Comparison of ENCODE assay signal across 7 mouse cellular contexts in the genomic region with DNA sequence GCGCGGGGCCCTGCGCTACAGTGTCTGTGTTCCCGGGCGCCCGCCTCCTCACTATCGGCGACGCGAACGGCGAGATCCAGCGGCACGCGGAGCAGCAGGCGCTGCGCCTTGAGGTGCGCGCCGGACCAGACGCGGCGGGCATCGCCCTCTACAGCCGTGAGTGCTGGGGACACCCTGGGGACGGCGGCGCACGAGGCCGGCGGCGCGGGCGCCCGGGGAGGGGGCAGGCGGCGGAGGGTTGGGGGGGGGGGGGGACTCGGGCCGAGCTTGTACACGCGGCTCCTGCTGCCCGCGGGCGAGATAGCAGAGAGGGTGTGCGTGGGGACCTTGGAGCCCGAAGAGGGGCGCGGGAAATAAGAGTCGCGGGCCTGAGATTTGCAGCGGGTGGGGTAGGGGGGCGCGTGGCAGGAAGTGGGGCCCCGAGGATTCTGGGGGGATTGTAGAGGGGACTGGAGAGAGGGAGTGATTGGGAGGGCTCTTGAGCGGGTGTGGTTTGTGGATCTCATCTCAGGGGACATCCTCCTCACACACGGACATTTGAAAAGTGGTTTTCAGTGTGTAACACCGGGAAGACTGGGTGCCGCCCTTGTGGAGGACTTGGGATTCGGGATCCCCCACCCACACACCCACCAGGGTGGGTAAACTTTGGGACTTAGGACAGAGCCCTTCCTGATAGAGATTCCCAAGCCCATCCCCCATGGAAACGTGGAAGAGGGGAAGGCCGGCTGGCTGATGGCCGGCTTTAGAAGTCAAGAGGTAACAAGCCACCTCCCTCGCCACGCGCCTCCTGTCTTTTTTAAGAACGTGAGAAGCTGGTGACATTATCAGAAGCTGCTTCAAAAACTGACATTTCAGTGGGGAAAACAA. TPM values are rescaled to one million over a fixed set of nuclear protein-coding genes. Genes with fewer than 3 reads are reported as not detected.
DNase-seq lines count a peak whose midpoint lies in the region; ATAC-seq and TF ChIP-seq lines count a peak whose summit lies in the region.

No protein-coding gene starts in this region.

- peak overlapping the region; percentile 76 for H3K4me3 ChIP-seq in forebrain, embryonic 13.5 days
- H3K4me3 ChIP-seq in lung, postnatal 0 days (ENCODE audit: low read depth, low read length) = peak overlapping the region; percentile 64

- H3K9me3 ChIP-seq in forebrain, embryonic 13.5 days (replicated peaks) = no peaks in the 10 kb centered on the region
- no peaks in the 10 kb centered on the region for H3K9me3 ChIP-seq in lung, postnatal 0 days (ENCODE audit: low read length)

- ATAC-seq in forebrain, embryonic 13.5 days = peak; percentile 25
- ATAC-seq in lung, postnatal 0 days = peak; percentile 13

- intact Hi-C loops in heart, postnatal 25 days (cut with DNase I) = loop anchor here (5.0 kb wide), 1 partner anchor 45 kb away; the partner anchor contains the start of genes Timm29 and Yipf2

- WGBS in forebrain, embryonic 13.5 days = 1% methylated on average over 47 of the region's 66 CpGs
- WGBS in lung, postnatal 0 days = under 1% methylated on average over 45 of the region's 66 CpGs

- peak overlapping the region; percentile 95 for H3K9ac ChIP-seq in forebrain, embryonic 13.5 days
- H3K9ac ChIP-seq in lung, postnatal 0 days (replicated peaks; ENCODE audit: low read depth) = peak overlapping the region; percentile 80

- H3K27ac ChIP-seq in forebrain, embryonic 13.5 days = peak overlapping the region; percentile 98
- H3K27ac ChIP-seq in lung, postnatal 0 days (ENCODE audit: low read length) = peak overlapping the region; percentile 95

- no peaks in the 10 kb centered on the region for H3K27me3 ChIP-seq in forebrain, embryonic 13.5 days
- H3K27me3 ChIP-seq in lung, postnatal 0 days (replicated peaks; ENCODE audit: insufficient read depth, low read length) = no peaks in the 10 kb centered on the region

- H3K4me1 ChIP-seq in forebrain, embryonic 13.5 days = peaks cover 32% of the 10 kb centered on the region
- H3K4me1 ChIP-seq in lung, postnatal 0 days (ENCODE audit: insufficient read depth, low read depth, low read length) = peaks cover 4% of the 10 kb centered on the region; the same call in 1 of the 2 replicates

- H3K4me2 ChIP-seq in forebrain, embryonic 13.5 days = peak overlapping the region; percentile 82
- H3K4me2 ChIP-seq in lung, postnatal 0 days (replicated peaks; ENCODE audit: low read depth, low read length) = peak overlapping the region; percentile 87

- no peak for TF ChIP-seq EP300 in lung, postnatal 0 days (IDR thresholded peaks at IDR 0.05)

- peak; percentile 34 for TF ChIP-seq CTCF in lung, postnatal 0 days (IDR thresholded peaks at IDR 0.05)

- peaks cover 21% of the 10 kb centered on the region for H3K36me3 ChIP-seq in forebrain, embryonic 13.5 days (ENCODE audit: poor library complexity, severe bottlenecking)
- no peaks in the 10 kb centered on the region for H3K36me3 ChIP-seq in lung, postnatal 0 days (ENCODE audit: insufficient read depth, low read length)

- peak; percentile 67 for DNase-seq in MN1 (ENCODE audit: low spot score)
- DNase-seq in c-Kit-negative CD71-positive TER-119-positive erythroid progenitor cells, embryonic 14.5 days (ENCODE audit: low read depth, low spot score) = peak; percentile 49
- DNase-seq in heart, postnatal 25 days (ENCODE audit: low spot score) = peak; percentile 43
- peak; percentile 35 to 59 for DNase-seq in layer of hippocampus, adult 18-20 months (ENCODE audit: low spot score in 2 of 2)
- peak; percentile 74 for DNase-seq in lung, postnatal 0 days (ENCODE audit: low spot score)
- DNase-seq in retina, postnatal 7 days (ENCODE audit: low read depth, low spot score) = peak; percentile 54

RNA-seq across cellular contexts. Expression of gene Carm1, which starts 0.6 kb away (rescaled TPM):
- polyA plus RNA-seq in forebrain, embryonic 13.5 days (2015; fragmentation: Nextera tagmentation; extraction: Ambion mirVana) = 28.5 and 29.9 TPM in 2 replicates
- 10 to 100 TPM; 48.2 to 53.2 TPM for total RNA-seq in heart, postnatal 25 days (2021)
- total RNA-seq in layer of hippocampus, adult 18-20 months (2021) = 10 to 100 TPM; 76.4 to 81.6 TPM
- 10.8 and 12.2 TPM in 2 replicates for polyA plus RNA-seq in lung, postnatal 0 days (2015; fragmentation: Nextera tagmentation; extraction: Ambion mirVana)

RNA-seq across cellular contexts. Expression of gene AB124611, which starts 21.3 kb away (rescaled TPM):
- polyA plus RNA-seq in forebrain, embryonic 13.5 days (2015; fragmentation: Nextera tagmentation; extraction: Ambion mirVana) = 5.3 and 5.4 TPM in 2 replicates
- total RNA-seq in heart, postnatal 25 days (2021) = 1 to 10 TPM; 1.5 TPM
- not detected for total RNA-seq in layer of hippocampus, adult 18-20 months (2021)
- polyA plus RNA-seq in lung, postnatal 0 days (2015; fragmentation: Nextera tagmentation; extraction: Ambion mirVana) = 5.2 and 5.5 TPM in 2 replicates

RNA-seq across cellular contexts. Expression of gene Tmed1, which starts 37.3 kb away (rescaled TPM):
- polyA plus RNA-seq in forebrain, embryonic 13.5 days (2015; fragmentation: Nextera tagmentation; extraction: Ambion mirVana) = 59.2 and 69.3 TPM in 2 replicates
- 10 to 100 TPM; 45.3 to 45.4 TPM for total RNA-seq in heart, postnatal 25 days (2021)
- 10 to 100 TPM; 11.1 to 11.8 TPM for total RNA-seq in layer of hippocampus, adult 18-20 months (2021)
- polyA plus RNA-seq in lung, postnatal 0 days (2015; fragmentation: Nextera tagmentation; extraction: Ambion mirVana) = 60.8 and 71.3 TPM in 2 replicates

RNA-seq across cellular contexts. Expression of gene Timm29, which starts 45.2 kb away (rescaled TPM):
- polyA plus RNA-seq in forebrain, embryonic 13.5 days (2015; fragmentation: Nextera tagmentation; extraction: Ambion mirVana) = 44.3 and 46.7 TPM in 2 replicates
- 10 to 100 TPM; 52.2 to 55.9 TPM for total RNA-seq in heart, postnatal 25 days (2021)
- total RNA-seq in layer of hippocampus, adult 18-20 months (2021) = 10 to 100 TPM; 61.7 to 63.6 TPM
- 16.5 and 17.3 TPM in 2 replicates for polyA plus RNA-seq in lung, postnatal 0 days (2015; fragmentation: Nextera tagmentation; extraction: Ambion mirVana)

RNA-seq across cellular contexts. Expression of gene Yipf2, which starts 45.3 kb away (rescaled TPM):
- 20.6 and 23.0 TPM in 2 replicates for polyA plus RNA-seq in forebrain, embryonic 13.5 days (2015; fragmentation: Nextera tagmentation; extraction: Ambion mirVana)
- total RNA-seq in heart, postnatal 25 days (2021) = 1 to 10 TPM; 6.9 to 7.1 TPM
- total RNA-seq in layer of hippocampus, adult 18-20 months (2021) = 10 to 100 TPM; 19.5 to 20.0 TPM
- polyA plus RNA-seq in lung, postnatal 0 days (2015; fragmentation: Nextera tagmentation; extraction: Ambion mirVana) = 28.3 and 30.3 TPM in 2 replicates

Comparison
In these comparisons a context has a peak if more than half of its experiments do, and no peak if none do; other contexts are left out.
1. Peak in every context shown above with its lines: DNase-seq, ATAC-seq, H3K4me3 ChIP-seq and H3K27ac ChIP-seq.